Mouse (Mus musculus) kidney, postnatal 25 days (tissue): ENCODE measurements around the gene Syt1.
A peak's percentile ranks its signal among the peaks of the same experiment; 100 is the strongest.

Source experiments
- DNase-seq, 2 experiments: peaks; one replicate each; pipeline ENCODE4 v3.0.0; 2021; ENCODE audit warnings: mixed read lengths in 2 of 2

Syt1 gene

GRCm38 (mm10) chr10:108506917-108507316 lies 503.9 kb downstream of the Syt1 start:
- no peak for DNase-seq

- DNase-seq, result peak in 1 of 2 experiments; percentile 22
These were observed 505.9 kb downstream of the Syt1 start for GRCm38 (mm10) chr10:108504925-108505324.

GRCm38 (mm10) chr10:108504128-108504870 lies 506.5 kb downstream of the Syt1 start:
- no peak for DNase-seq

- DNase-seq, result no peak
These were observed 520.6 kb downstream of the Syt1 start for GRCm38 (mm10) chr10:108490231-108490630.

GRCm38 (mm10) chr10:108483991-108484390 lies 526.8 kb downstream of the Syt1 start:
- no peak for DNase-seq

- DNase-seq, result no peak
These were observed 530.5 kb downstream of the Syt1 start for GRCm38 (mm10) chr10:108480146-108480850.

GRCm38 (mm10) chr10:108470319-108470955 lies 540.3 kb downstream of the Syt1 start:
- DNase-seq, result no peak

GRCm38 (mm10) chr10:108466539-108466938 lies 544.2 kb downstream of the Syt1 start:
- no peak for DNase-seq

GRCm38 (mm10) chr10:108461862-108462261 lies 548.9 kb downstream of the Syt1 start:
- no peak for DNase-seq

GRCm38 (mm10) chr10:108457054-108457453 lies 553.7 kb downstream of the Syt1 start:
- DNase-seq, result no peak

- no peak for DNase-seq
These were observed 554.9 kb downstream of the Syt1 start for GRCm38 (mm10) chr10:108455883-108456282.

- peak; percentile 25 to 50 for DNase-seq
These were observed 555.6 kb downstream of the Syt1 start for GRCm38 (mm10) chr10:108455204-108455603.

- peak; percentile 65 to 80 for DNase-seq
These were observed 556.1 kb downstream of the Syt1 start for GRCm38 (mm10) chr10:108454691-108455117.

- peak; percentile 87 to 92 for DNase-seq
These were observed 557.2 kb downstream of the Syt1 start for GRCm38 (mm10) chr10:108453561-108453960.

GRCm38 (mm10) chr10:108452421-108452820 lies 558.4 kb downstream of the Syt1 start:
- DNase-seq, result peak; percentile 43 to 63

- DNase-seq, result no peak
These were observed 559.3 kb downstream of the Syt1 start for GRCm38 (mm10) chr10:108451516-108451915.

GRCm38 (mm10) chr10:108450401-108450800 lies 560.4 kb downstream of the Syt1 start:
- no peak for DNase-seq

GRCm38 (mm10) chr10:108448421-108448820 lies 562.4 kb downstream of the Syt1 start:
- DNase-seq, result peak in 1 of 2 experiments; percentile 37
